Mouse (Mus musculus): ENCODE results near the gene Krtap19-4. TPM values are rescaled to one million over a fixed set of nuclear protein-coding genes. Genes with fewer than 3 reads are reported as not detected.

Gene Krtap19-4
- polyA plus RNA-seq (2017; shearing (Covaris generic)) = not detected

GRCm38 (mm10) chr16:88884989-88885388, at the start of gene Krtap19-4:
Gene Krtap19-4 (minus strand): TSS chr16:88885089.

GRCm38 (mm10) chr16:88932165-88932564, 47.3 kb upstream of the Krtap19-4 start, which contains the start of gene Krtap19-9b:
Gene Krtap19-9b (minus strand): TSS chr16:88932265.

GRCm38 (mm10) chr16:88896357-88896756, 11.5 kb upstream of the Krtap19-4 start, which contains the start of gene Krtap19-5:
Gene Krtap19-5 (minus strand): TSS chr16:88896457.

GRCm38 (mm10) chr16:88877938-88878337, 7.0 kb downstream of the Krtap19-4 start, which contains the start of gene Krtap19-3:
Gene Krtap19-3 (minus strand): TSS chr16:88878038.

GRCm38 (mm10) chr16:88874169-88874568, 10.7 kb downstream of the Krtap19-4 start, which contains the start of gene Krtap19-2:
Gene Krtap19-2 (minus strand): TSS chr16:88874269.

GRCm38 (mm10) chr16:88869311-88869710, 15.6 kb downstream of the Krtap19-4 start, which contains the start of gene Krtap19-1:
Gene Krtap19-1 (minus strand): TSS chr16:88869411.

Other genes with a start within 250 kb of the Krtap19-4 start
- gene Krtap26-1, start 237.3 kb downstream of the Krtap19-4 start, polyA plus RNA-seq (2017; shearing (Covaris generic)) = not detected
- gene Krtap27-1, start 213.4 kb downstream of the Krtap19-4 start, polyA plus RNA-seq (2017; shearing (Covaris generic)) = not detected
- gene 2310061N02Rik, start 177.1 kb downstream of the Krtap19-4 start, polyA plus RNA-seq (2017; shearing (Covaris generic)) = not detected
- not detected for gene Krtap13-1, start 156.2 kb downstream of the Krtap19-4 start, polyA plus RNA-seq (2017; shearing (Covaris generic))
- not detected for gene Krtap13, start 133.5 kb downstream of the Krtap19-4 start, polyA plus RNA-seq (2017; shearing (Covaris generic))
- not detected for gene 2310034C09Rik, start 126.2 kb downstream of the Krtap19-4 start, polyA plus RNA-seq (2017; shearing (Covaris generic))
- not detected for gene 2310057N15Rik, start 110.9 kb downstream of the Krtap19-4 start, polyA plus RNA-seq (2017; shearing (Covaris generic))
- not detected for gene Gm5965, start 107.2 kb downstream of the Krtap19-4 start, polyA plus RNA-seq (2017; shearing (Covaris generic))
- gene Gm20741, start 72.9 kb downstream of the Krtap19-4 start, polyA plus RNA-seq (2017; shearing (Covaris generic)) = not detected
- not detected for gene Krtap15, start 64.9 kb downstream of the Krtap19-4 start, polyA plus RNA-seq (2017; shearing (Covaris generic))
- not detected for gene Krtap14, start 58.9 kb downstream of the Krtap19-4 start, polyA plus RNA-seq (2017; shearing (Covaris generic))
- gene Krtap19-1, start 15.7 kb downstream of the Krtap19-4 start, polyA plus RNA-seq (2017; shearing (Covaris generic)) = not detected
- not detected for gene Krtap19-2, start 10.8 kb downstream of the Krtap19-4 start, polyA plus RNA-seq (2017; shearing (Covaris generic))
- gene Krtap19-3, start 7.1 kb downstream of the Krtap19-4 start, polyA plus RNA-seq (2017; shearing (Covaris generic)) = not detected
- not detected for gene Krtap19-5, start 11.4 kb upstream of the Krtap19-4 start, polyA plus RNA-seq (2017; shearing (Covaris generic))
- gene Krtap19-9b, start 47.2 kb upstream of the Krtap19-4 start, polyA plus RNA-seq (2017; shearing (Covaris generic)) = not detected
- gene Krtap16-3, start 77.8 kb upstream of the Krtap19-4 start, polyA plus RNA-seq (2017; shearing (Covaris generic)) = not detected
- gene Krtap22-2, start 125.7 kb upstream of the Krtap19-4 start, polyA plus RNA-seq (2017; shearing (Covaris generic)) = not detected
- not detected for gene Gm10229, start 130.2 kb upstream of the Krtap19-4 start, polyA plus RNA-seq (2017; shearing (Covaris generic))
- gene Krtap6-1, start 146.6 kb upstream of the Krtap19-4 start, polyA plus RNA-seq (2017; shearing (Covaris generic)) = not detected
- not detected for gene Gm10228, start 156.4 kb upstream of the Krtap19-4 start, polyA plus RNA-seq (2017; shearing (Covaris generic))
- not detected for gene Krtap6-5, start 162.8 kb upstream of the Krtap19-4 start, polyA plus RNA-seq (2017; shearing (Covaris generic))
- gene 1110025L11Rik, start 178.9 kb upstream of the Krtap19-4 start, polyA plus RNA-seq (2017; shearing (Covaris generic)) = not detected
- gene Krtap6-3, start 198.9 kb upstream of the Krtap19-4 start, polyA plus RNA-seq (2017; shearing (Covaris generic)) = not detected

Measured in activated CD4-positive, CD25-positive, alpha-beta regulatory T cell, adult 9 weeks (primary cell).